Mouse (Mus musculus): ENCODE measurements around the gene Med1.

Med1 gene

GRCm38 (mm10) chr11:98148551-98149301 lies 44.4 kb downstream of the Med1 start:
- DNase-seq (ENCODE audit: low read depth), result peak; percentile 38

- no peak for DNase-seq (ENCODE audit: low read depth)
These were observed 47.2 kb downstream of the Med1 start for GRCm38 (mm10) chr11:98145856-98146255.

- DNase-seq (ENCODE audit: low read depth), result no peak
These were observed 50.5 kb downstream of the Med1 start for GRCm38 (mm10) chr11:98142545-98142944.

GRCm38 (mm10) chr11:98138894-98139293 lies 54.2 kb downstream of the Med1 start:
- no peak for DNase-seq (ENCODE audit: low read depth)

- no peak for DNase-seq (ENCODE audit: low read depth)
These were observed 55.3 kb downstream of the Med1 start for GRCm38 (mm10) chr11:98137836-98138235.

- DNase-seq (ENCODE audit: low read depth), result no peak
These were observed 58.1 kb downstream of the Med1 start for GRCm38 (mm10) chr11:98134951-98135350.

GRCm38 (mm10) chr11:98123424-98123823 lies 69.7 kb downstream of the Med1 start:
- no peak for DNase-seq (ENCODE audit: low read depth)

- DNase-seq (ENCODE audit: low read depth), result no peak
These were observed 78.7 kb downstream of the Med1 start for GRCm38 (mm10) chr11:98114363-98114762.

GRCm38 (mm10) chr11:98113504-98113903 lies 79.6 kb downstream of the Med1 start:
- no peak for DNase-seq (ENCODE audit: low read depth)

GRCm38 (mm10) chr11:98109706-98110105 lies 83.4 kb downstream of the Med1 start:
- DNase-seq (ENCODE audit: low read depth), result no peak

Measured in c-Kit-positive CD71-negative TER-119-negative erythroid progenitor cells, embryonic 14.5 days (primary cell).